Mouse (Mus musculus) liver, postnatal 0 days (tissue): ENCODE results near the gene Setd5. TPM values are rescaled to one million over a fixed set of nuclear protein-coding genes. Genes with fewer than 3 reads are reported as not detected.
A peak's percentile ranks its signal among the peaks of the same experiment; 100 is the strongest.

ENCODE experiments used
- ATAC-seq: fragments of 200-750 bp; cut with Nextera tagmentation; 2 replicates; pipeline ENCODE4 v1.8.0; 2017; ENCODE audit warnings: mild to moderate bottlenecking, moderate library complexity
- DNase-seq: peaks from one replicate; pipeline ENCODE4 v3.0.0-alpha.2; 2016
- H3K27ac ChIP-seq: fragments of 300-500 bp; sonication (generic); 2 replicates; pipeline ENCODE4 v1.5.1; 2014; ENCODE audit warnings: antibody characterized with exemption, moderate library complexity, mild to moderate bottlenecking, low read depth
- H3K27me3 ChIP-seq: fragments of 300-500 bp; sonication (generic); 2 replicates; pipeline ENCODE4 v1.6.1; 2014; ENCODE audit warnings: low read length, control low read depth, mixed read lengths; ENCODE audit not compliant: insufficient read depth
- H3K36me3 ChIP-seq: fragments of 300-500 bp; sonication (generic); replicated peaks from 2 replicates; pipeline ENCODE4 v1.6.1; 2014; ENCODE audit warnings: mild to moderate bottlenecking, control low read depth, low read length, moderate library complexity, mixed read lengths; ENCODE audit not compliant: insufficient read depth
- H3K4me1 ChIP-seq: fragments of 300-500 bp; sonication (generic); 2 replicates; pipeline ENCODE4 v1.6.1; 2014; ENCODE audit warnings: antibody characterized with exemption, mild to moderate bottlenecking, control low read depth; ENCODE audit not compliant: insufficient read depth
- H3K4me2 ChIP-seq: fragments of 300-500 bp; sonication (generic); 2 replicates; pipeline ENCODE4 v1.6.1; 2014; ENCODE audit warnings: low read depth, mild to moderate bottlenecking, low read length, moderate library complexity, mixed read lengths
- H3K4me3 ChIP-seq: fragments of 300-500 bp; sonication (generic); 2 replicates; pipeline ENCODE4 v1.5.1; 2014; ENCODE audit warnings: low read depth, low read length
- H3K9ac ChIP-seq: fragments of 300-500 bp; sonication (generic); replicated peaks from 2 replicates; pipeline ENCODE4 v1.6.1; 2014; ENCODE audit warnings: mild to moderate bottlenecking, moderate library complexity
- H3K9me3 ChIP-seq: fragments of 300-500 bp; sonication (generic); 2 replicates; pipeline ENCODE4 v1.6.1; 2016; ENCODE audit warnings: mild to moderate bottlenecking, control low read depth, low read length, mixed read lengths
- CTCF ChIP-seq: sonication (generic); IDR thresholded peaks from 2 replicates; pipeline ENCODE4 v1.5.1; 2016; ENCODE audit warnings: antibody characterized with exemption, low read depth
- EP300 ChIP-seq: IDR thresholded peaks from 2 replicates; pipeline ENCODE4 v1.6.1; 2016; ENCODE audit warnings: antibody characterized with exemption, low read depth, mild to moderate bottlenecking
- WGBS: fragments of 180-500 bp; shearing (Covaris S2); extraction: QIAGEN DNeasy Blood & Tissue Kit; methylation state at CpG from one replicate; pipeline ENCODE4 v1.1.7; 2014; ENCODE audit not compliant: insufficient replicate concordance; 5-methylcytosine and 5-hydroxymethylcytosine counted together
- polyA plus RNA-seq: library from polyadenylated mRNA; unstranded; fragments of >200 nt; fragmentation: Nextera tagmentation; extraction: Ambion mirVana; gene quantifications from 2 replicates; pipeline ENCODE4 v1.2.1, GENCODE M21; 2015

Gene Setd5
- polyA plus RNA-seq, 1 experiment from 2014 or later, result 19.7 TPM

- H3K4me2 ChIP-seq, result peak overlapping the region; percentile 61
- peaks cover 63% of the 10 kb centered on the region for H3K36me3 ChIP-seq
- H3K27me3 ChIP-seq, result no peaks in the 10 kb centered on the region
- H3K4me1 ChIP-seq, result peaks cover 4% of the 10 kb centered on the region; the same call in 1 of the 2 replicates
- ATAC-seq (peak; percentile 56), DNase-seq (no peak)
- no peaks in the 10 kb centered on the region for H3K9me3 ChIP-seq
- H3K27ac ChIP-seq, result peak overlapping the region; percentile 69; the same call in 1 of the 2 replicates
- no peak overlapping the region for H3K9ac ChIP-seq
- no peak for TF ChIP-seq EP300
- TF ChIP-seq CTCF, result no peak
- no peak overlapping the region for H3K4me3 ChIP-seq
- 45% methylated on average over 1 of the region's 1 CpGs for WGBS
Observed at GRCm38 (mm10) chr6:113141389-113142094, 64.4 kb downstream of the Setd5 start.

DNA sequence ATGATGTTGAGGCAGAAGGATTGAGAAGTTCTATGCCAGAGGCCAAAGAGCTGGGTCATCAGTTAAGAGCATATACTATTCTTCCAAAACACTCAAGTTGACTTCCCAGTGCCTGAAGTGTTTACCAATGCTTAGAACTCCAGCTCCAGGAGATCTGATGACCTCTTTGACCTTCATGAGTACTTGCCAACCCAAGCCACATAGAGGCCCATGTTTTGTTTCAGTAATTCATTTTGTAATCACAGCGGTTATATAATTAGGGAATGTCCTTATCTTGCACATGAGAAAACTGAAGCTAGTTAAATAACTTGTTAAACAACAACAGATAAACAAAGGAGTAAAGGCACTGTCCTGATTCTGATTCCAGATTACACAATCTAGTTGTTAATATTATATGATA is 67.6 kb downstream of the Setd5 start:
- Histone ChIP-seq H3K27me3 (no peaks in the 10 kb centered on the region), H3K9me3 (no peaks in the 10 kb centered on the region), H3K4me3 (no peak overlapping the region), H3K36me3 (peaks cover 69% of the 10 kb centered on the region), H3K9ac (no peak overlapping the region), H3K4me2 (no peak overlapping the region), H3K4me1 (peaks cover 4% of the 10 kb centered on the region; the same call in 1 of the 2 replicates), H3K27ac (no peak overlapping the region)
- no peak for DNase-seq
- TF ChIP-seq EP300 (no peak), CTCF (no peak)
- WGBS, result 80% methylated on average over 1 of the region's 1 CpGs
- no peak for ATAC-seq

GRCm38 (mm10) chr6:113145249-113145648 is 68.1 kb downstream of the Setd5 start:
- ATAC-seq (no peak), DNase-seq (no peak)
- no peaks in the 10 kb centered on the region for H3K9me3 ChIP-seq
- H3K4me2 ChIP-seq, result no peak overlapping the region
- TF ChIP-seq CTCF (no peak), EP300 (no peak)
- no peak overlapping the region for H3K9ac ChIP-seq
- no peaks in the 10 kb centered on the region for H3K27me3 ChIP-seq
- H3K27ac ChIP-seq, result no peak overlapping the region
- WGBS, result 91% methylated on average over 4 of the region's 4 CpGs
- H3K4me3 ChIP-seq, result no peak overlapping the region
- peaks cover 72% of the 10 kb centered on the region for H3K36me3 ChIP-seq
- peaks cover 4% of the 10 kb centered on the region; the same call in 1 of the 2 replicates for H3K4me1 ChIP-seq

DNA sequence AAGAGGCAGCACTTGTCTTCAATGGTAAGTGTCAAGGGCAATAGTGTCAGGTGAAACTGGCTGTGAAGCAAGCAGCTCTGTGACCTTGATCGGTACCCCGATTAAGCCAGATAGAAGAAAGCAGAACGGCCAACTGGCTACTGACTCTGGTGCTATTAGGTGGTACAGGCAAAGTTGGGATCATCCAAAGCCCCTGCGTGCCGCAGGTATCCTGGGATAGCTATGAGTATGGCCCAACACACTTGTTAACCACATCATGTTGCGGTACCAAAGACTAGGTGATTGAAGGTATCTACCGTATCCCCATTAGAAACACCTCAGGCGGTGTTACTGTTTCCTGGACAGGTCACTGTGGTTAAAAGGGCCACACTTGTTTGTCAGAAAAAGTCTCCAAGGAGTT is 76.9 kb downstream of the Setd5 start:
- no peak overlapping the region for H3K4me3 ChIP-seq
- ATAC-seq (no peak), DNase-seq (no peak)
- no peak overlapping the region for H3K27ac ChIP-seq
- no peak overlapping the region for H3K9ac ChIP-seq
- 97% methylated on average over 8 of the region's 8 CpGs for WGBS
- H3K36me3 ChIP-seq, result peaks cover 60% of the 10 kb centered on the region
- TF ChIP-seq CTCF, result no peak
- no peaks in the 10 kb centered on the region for H3K9me3 ChIP-seq
- H3K4me2 ChIP-seq, result no peak overlapping the region
- no peaks in the 10 kb centered on the region for H3K27me3 ChIP-seq
- H3K4me1 ChIP-seq, result no peaks in the 10 kb centered on the region

DNA sequence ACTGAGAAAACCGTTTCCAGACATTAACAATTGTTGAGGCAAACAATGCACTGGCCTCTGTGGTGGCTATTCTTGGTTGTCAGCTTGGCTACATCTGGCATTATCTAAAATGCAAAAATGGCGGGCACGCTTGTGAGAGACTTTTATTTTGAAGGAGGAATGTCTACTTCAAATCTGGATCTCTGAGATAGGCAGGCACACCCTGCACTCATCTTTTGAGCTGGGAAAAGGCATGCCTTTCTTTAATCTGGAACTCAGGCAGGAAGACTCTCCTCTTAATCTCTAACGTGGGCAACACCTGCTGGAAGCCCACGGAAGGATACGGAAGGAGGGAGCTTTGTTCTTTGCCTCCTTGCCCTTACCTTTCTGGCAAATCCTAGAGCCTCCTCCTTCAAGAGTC is 77.7 kb downstream of the Setd5 start:
- Histone ChIP-seq H3K4me2 (no peak overlapping the region), H3K36me3 (peaks cover 52% of the 10 kb centered on the region), H3K9ac (no peak overlapping the region), H3K9me3 (no peaks in the 10 kb centered on the region), H3K4me3 (no peak overlapping the region), H3K27ac (no peak overlapping the region), H3K4me1 (no peaks in the 10 kb centered on the region), H3K27me3 (no peaks in the 10 kb centered on the region)
- TF ChIP-seq CTCF (no peak), EP300 (no peak)
- DNase-seq (no peak), ATAC-seq (no peak)
- WGBS, result 71% methylated on average over 6 of the region's 6 CpGs

DNA sequence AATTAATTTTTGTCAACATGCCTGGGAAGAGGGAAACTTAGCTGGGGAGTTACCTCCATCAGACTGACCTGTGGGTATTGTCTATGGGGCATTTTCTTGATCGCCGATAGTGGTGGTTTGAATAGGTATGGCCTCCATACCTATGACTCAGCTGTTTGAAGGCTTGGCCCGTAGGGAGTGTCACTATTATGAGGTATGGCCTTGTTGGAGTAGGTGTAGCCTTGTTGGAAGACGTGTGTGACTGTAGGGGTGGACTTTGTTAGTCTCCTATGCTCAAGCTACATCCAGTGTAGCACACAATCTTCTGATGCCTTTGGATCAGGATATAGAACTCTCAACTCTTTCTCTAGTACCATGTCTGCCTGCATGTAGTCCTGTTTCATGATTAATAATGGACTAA is 78.9 kb downstream of the Setd5 start:
- H3K4me3 ChIP-seq, result no peak overlapping the region
- no peaks in the 10 kb centered on the region for H3K27me3 ChIP-seq
- 88% methylated on average over 4 of the region's 4 CpGs for WGBS
- ATAC-seq (no peak), DNase-seq (no peak)
- no peaks in the 10 kb centered on the region for H3K9me3 ChIP-seq
- peaks cover 42% of the 10 kb centered on the region for H3K36me3 ChIP-seq
- H3K4me2 ChIP-seq, result no peak overlapping the region
- H3K9ac ChIP-seq, result no peak overlapping the region
- H3K4me1 ChIP-seq, result no peaks in the 10 kb centered on the region
- H3K27ac ChIP-seq, result no peak overlapping the region
- TF ChIP-seq CTCF (no peak), EP300 (no peak)
